Mouse (Mus musculus): ENCODE results near the gene Prkn.

The Prkn gene

DNA sequence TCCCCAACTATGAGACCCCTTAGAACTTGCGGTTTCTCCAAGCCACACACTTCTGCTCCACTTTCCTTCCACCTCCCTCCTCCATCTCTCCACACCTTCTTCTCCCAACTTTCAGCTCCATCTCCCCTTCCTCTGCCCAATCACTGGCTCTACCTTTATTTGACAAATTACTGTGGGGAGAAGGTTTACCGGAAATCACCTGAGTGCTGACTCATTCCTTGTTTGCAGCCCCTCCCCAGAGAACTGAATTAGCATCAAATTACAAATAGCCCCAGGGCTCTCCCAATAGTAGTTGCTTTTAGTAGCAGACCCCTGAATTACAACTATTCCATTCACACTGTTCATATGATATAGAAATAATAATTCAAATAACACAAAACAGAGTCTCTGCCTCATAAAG lies 1036.1 kb downstream of the Prkn start:
- DNase-seq: no peak

DNA sequence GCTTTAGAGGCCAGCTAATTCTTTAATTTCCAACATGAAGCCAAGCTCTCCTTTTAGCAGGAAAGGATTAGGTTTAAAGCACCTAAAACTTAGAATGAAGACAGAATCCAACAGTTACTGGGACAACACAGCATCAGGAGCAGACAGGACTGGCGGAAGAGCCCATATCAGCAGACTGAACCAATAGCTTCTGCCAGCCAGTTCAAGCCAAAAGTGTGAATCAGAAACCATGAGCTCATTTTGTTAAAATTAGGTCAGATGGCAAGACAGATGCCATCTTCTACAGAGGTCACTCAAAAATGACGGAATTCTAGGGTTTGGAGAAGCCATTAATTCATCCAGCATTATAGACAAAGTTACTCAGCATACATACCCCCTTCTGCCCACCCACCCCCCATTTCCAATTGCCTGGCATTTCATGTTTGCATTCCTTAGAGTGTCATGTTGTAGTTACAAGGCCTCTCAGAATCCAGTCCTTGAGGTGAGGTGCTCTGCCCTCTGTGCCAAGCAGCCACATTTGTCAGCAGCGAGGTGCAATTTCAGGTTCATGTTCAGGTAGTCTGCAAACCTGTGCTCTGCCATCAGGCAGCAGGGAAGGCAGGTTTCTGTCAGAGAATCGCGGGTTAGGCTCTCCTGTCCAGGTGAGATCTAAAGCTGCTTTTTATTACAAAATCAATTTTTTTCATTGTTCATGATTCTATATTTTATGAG lies 1041.1 kb downstream of the Prkn start:
- DNase-seq: peak; percentile 34

DNA sequence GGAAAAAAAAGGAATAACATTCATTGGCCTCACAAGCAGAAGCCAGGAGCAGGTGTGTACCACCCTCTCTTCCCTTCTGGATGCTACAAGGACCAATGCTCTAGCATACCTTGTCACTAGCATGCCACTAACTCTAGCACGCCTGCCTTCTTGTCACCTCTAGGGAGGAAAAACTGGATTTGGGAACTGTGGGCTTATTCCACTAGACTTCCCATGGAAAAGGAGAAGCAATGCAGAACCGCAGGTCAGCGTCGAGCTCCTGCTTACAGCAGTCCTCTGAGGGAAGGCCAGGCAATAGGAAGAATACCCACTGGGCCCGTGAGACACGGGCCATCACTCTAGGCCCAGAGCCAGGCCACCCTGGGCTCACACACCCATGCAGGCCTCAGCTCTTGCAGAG lies 1045.4 kb downstream of the Prkn start:
- DNase-seq: no peak

DNA sequence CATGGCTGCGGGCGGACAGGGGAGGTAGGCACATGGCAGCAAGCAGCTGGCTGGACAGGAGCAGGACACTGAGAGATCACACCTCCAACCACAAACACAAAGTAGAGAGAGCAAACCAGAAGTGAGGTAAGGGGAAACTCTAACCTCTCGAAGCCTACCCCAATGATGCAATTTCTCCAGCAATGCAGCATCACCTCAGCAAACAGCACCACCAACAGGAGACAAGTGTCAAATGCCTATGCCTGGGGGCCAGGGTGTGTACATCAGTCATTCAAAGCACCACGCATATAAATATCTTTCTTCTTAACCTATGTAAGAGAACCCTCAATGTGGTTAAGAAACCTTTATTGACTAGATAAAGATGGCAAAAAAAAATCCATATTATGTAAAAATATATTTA lies 1046.8 kb downstream of the Prkn start:
- no peak for DNase-seq

DNA sequence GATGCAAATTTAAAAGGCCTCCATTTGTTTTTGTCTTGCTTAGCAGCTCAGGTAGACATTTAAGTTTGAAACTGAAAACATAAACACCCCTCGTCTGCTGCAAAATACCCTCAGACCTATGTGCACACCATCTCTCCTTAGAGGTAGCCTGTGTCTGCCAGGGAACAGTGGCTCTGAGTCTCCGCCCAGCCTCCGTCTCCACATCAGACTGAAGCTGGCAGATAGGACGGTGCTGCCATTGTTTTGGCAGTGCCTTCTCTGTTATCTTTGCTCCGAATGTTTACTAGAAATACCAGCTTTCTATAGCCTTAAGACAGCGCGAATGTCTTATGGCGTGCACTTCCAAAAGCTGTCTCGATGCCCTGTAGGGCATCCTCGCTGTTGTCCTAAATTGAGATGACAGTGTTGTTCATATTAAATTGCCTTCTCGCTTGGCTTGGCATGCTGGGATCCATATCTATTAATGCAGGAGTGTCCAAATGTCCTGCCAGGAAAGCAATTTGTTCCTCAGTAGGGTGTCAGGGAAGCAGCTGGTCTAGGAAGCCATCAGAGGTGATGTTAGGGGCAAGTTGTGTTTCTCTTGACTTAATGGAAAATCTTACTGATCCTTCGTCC lies 1047.5 kb downstream of the Prkn start:
- peak; percentile 75 for DNase-seq

DNA sequence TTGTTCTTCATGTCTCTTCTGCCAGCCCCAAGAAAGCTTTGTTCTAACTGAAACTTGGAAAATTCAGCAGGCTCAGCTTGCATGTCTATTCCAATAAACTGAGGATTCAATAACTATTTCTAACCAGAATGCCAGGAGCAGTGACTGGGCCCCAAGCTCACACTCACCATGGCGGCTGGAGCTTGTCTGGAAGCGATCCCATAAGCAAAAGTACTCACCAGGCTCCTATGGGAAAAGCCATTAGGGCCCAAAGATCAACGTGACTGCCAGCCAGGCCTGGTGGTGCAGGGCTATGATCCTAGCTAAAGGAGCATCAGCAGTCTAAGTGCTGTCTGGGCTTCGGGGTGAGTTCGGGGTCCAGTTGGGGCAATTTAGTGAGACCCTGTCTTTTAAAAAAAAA lies 1048.6 kb downstream of the Prkn start:
- no peak for DNase-seq

DNA sequence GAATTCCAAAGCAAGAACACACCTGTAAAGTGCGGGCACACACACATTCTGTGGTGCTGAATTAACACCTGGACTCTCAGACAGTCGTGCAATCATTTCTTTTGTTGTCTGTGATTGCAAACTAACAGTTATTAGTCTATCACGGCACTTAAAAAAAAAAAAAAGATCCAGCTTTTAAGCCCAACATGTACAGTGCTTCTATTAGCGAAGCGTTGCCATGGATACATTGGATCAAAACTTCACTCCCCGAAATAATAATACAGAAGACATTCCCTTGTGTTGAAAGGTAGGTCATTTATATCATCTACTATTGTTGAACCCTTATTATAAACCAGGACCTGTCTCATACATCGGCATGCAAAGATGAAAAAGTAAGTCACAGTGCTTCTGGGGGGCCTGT lies 1060.1 kb downstream of the Prkn start:
- no peak for DNase-seq

DNA sequence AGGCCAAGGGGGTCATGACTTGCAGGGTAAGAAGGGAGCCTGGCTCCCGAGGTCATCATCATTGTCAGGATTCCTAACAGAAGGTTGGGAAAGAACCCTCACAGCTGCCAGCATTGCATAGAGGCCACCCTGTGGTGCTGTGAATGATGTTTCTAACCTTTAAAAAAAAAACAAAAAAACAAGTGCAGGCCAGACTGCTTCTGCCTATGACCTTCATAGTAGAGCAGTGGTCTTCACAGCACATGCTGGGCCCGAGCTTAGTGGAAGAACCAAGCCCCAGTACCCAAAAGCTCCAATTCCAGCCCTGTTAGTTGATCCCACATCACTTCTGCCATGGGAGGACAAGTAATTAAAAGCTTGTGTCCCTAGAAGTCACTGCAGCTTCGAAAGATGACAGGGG lies 1061.5 kb downstream of the Prkn start:
- DNase-seq: no peak

DNA sequence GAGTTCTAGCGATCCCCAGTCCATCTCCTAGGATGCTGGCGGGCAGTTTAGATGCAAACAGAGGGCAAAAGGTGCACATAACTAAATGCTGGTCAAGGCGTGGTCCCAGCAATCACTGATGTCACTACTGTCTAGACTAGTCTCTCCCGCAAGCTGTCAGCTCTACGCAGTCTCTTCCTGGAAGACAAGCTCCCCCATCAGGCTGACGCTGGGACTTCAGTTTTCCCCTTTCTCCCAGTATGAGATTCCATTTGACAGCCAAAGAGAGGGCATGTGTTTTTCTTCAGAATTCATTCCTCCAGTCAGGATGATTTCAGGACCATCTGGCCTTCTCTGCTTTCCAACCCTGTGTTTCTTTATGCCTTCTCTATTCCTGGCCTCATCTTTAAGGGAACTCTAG lies 1062.8 kb downstream of the Prkn start:
- DNase-seq: no peak

DNA sequence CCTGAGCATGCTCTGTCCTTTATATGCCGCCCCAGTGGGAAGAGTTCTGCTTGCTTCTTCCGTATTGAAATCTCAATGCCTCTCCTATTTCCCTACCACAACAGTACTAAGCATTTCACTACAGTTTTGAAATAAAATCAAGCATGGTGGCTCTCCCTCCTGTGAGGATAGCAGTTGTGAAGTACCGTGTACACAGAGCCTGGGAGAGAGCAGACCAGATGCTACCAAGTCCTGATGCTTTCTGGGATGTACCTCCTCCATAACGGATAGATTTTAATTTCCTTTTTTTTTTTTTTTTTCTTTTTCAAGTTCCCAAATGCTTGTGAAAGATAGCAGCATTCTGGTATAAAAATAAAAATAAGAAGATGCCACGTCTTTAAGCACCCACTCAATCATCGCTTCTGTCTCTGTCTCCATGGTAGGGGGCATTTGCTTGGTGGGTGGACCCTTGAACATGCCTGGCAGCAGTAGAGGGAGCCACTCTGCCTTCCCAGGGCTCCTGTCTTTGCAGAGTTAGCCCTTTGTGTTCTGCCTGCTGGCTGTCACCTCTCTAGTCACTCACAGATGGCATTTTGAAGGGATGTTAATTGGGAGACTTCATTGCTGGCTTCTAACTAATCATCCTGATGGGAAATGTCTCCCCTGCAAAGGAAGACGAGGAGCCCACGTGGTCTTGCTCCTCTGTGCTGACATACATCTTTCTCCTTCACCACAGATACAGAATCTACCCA lies 1070.6 kb downstream of the Prkn start:
- DNase-seq: no peak

DNA sequence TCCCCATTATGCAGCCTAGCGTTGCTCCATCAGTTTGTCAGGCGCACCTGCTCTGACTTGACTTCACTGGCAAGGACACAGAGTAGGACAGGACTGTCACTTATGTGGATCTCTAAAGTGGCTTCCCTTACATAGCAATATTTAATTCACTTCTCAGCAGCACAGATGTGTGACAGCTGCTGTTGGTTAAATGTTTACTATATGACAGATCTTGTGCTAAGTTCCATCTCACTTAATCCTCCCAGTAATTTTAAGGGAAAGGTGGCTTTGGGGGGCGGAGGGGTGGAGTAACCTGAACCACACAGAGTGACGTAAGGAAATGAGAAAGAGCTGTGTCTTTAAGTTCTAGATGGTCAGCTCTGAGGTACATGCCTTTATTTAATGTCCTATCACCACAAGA lies 1072.0 kb downstream of the Prkn start:
- DNase-seq: no peak

DNA sequence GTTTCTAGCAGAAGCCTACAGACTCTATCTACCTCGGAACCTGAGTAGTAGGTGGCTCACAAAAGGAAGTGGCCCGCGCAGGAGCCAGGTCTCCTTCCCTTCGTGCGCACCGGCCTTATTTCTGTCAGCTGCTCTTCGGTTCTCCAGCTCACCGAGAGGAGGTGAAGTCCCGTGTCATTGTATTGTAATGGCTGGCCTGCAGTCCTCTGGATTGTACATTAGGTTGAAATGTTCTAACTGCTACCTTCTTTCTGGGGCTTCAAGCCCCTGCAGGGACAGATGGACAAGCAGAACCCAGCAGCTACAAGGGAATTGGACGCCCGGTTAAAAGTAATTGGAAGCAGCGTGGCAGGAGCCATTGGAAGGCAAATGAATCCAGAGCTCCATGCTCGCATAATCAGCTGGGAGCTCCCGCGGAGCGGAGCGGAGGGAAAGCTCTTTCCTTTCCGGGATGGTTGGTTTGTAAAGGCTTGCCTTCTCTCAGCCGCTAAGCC lies 1072.7 kb downstream of the Prkn start:
- peak; percentile 33 for DNase-seq

DNA sequence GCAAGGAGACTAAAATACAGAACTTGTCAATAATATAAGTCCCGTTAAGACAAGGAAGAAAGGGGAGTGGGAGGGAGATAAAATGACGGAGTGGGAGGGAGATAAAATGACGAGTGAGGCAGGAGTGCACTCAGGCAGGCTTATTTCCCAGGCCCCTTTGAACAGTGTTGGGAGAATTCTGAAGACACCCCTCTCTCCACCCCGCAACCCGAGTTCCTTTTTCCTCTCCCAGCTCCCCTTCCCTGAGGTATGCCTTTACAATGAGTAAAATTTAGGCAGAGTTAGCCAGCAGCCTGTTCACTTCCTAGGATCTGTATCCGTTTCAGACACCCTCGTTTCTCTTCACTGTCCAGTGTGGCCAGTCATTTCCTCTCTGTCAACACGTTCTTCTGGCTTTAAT lies 1073.4 kb downstream of the Prkn start:
- no peak for DNase-seq

DNA sequence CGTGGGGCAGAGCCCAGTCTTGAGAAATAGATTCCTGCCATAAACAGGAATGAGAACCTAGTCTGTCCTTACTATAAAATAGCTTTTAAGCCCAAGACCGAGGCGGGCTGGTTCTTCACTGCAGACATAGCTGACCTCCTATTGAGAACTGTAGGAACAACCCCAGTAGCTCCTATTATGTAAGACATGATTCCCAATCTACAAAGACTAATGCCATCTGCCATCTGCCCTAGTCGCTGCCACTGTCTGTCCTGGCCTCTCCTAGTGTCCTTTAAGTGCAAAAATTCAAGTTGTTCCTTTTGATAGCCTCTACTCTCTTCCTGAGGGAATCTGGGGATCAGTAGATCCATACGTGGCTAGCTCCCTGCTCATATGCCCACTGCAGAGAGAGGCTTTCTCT lies 1074.3 kb downstream of the Prkn start:
- no peak for DNase-seq

DNA sequence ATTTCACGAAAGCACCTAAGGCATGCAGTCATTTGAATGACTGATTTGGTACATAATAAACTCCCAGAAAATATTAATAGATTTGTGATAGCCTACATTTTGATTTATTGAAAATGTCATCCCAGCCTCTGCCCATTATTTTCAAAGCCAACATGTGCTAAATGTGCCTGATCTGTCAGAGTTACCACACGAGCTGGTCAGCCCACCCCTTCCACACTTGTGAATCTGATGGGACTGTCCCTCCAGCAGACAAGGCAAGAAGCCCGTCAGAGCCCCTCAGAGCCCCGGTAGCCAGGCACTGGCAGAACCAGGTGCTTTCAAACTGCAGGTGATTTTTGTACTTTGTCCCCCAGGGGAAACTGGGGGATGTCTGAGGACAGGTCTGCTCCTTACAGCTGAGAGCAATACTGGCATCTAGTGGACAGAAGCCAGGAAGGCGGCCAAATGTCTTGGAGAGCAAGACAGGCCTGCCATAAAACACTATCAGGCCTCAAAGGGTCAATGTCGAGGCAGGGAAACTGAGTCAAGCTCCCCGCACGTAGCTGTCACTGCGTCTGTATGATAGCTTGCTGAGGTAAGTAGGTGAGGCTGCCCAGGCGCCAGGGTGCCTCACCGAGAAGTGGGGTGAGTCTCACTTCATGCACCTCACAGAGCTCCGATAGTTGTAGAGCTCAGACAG lies 1078.1 kb downstream of the Prkn start:
- peak; percentile 34 for DNase-seq

DNA sequence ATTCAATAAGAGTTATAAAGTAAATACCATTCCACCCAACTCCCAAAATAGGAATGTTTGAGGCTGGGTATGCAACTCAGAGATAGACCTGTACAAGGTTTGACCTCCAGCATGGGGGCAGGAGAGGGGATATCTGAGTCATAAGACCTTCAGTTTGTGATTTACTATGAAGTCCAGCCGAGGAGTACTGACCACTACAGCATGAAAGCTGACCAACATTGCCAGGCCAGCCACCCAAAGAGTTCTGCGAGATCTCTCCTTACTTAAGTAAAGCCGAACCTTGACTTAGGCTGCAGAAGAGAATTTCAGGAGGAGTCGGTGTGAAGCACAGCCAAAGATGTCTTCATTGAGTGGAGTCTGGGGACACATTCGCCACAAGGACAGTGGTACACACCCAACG lies 1079.4 kb downstream of the Prkn start:
- no peak for DNase-seq

DNA sequence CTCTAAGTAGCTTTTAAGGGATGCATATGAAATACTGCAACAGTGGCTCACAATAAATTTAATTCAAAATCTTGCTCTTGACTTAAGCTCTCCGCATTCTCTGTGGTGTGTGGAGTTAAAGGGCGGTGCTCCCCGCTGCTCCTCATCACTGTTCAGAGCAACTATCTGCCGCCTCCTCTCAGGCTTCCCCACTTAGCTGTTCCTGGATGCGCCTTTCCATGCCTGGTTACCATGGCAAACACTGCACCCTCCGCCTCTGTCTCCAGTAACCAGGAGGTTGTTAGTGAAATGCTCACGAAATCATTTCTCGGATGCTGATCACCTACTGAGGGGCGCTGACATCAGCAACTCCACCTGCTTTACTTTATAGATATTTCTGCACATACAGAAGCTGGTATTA lies 1080.8 kb downstream of the Prkn start:
- DNase-seq: no peak

DNA sequence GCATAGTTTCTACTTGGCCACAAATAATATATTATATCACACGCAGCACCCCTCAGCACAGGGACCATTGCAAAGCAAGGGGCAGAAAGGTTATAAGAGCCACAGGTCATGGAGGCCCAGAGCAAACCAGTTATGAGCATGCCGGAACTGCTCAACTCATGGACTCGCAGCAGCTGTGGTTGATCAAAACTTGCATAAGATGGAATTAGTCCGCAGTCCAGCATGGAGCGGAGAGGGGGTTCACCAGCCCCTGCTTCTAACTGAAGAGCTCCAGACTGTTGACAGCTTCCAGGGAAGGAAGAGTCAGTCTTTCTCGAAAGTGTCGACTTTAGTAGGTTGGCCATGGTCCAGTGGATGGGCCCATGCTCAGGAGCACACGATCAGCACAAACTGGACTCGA lies 1083.8 kb downstream of the Prkn start:
- DNase-seq: no peak

DNA sequence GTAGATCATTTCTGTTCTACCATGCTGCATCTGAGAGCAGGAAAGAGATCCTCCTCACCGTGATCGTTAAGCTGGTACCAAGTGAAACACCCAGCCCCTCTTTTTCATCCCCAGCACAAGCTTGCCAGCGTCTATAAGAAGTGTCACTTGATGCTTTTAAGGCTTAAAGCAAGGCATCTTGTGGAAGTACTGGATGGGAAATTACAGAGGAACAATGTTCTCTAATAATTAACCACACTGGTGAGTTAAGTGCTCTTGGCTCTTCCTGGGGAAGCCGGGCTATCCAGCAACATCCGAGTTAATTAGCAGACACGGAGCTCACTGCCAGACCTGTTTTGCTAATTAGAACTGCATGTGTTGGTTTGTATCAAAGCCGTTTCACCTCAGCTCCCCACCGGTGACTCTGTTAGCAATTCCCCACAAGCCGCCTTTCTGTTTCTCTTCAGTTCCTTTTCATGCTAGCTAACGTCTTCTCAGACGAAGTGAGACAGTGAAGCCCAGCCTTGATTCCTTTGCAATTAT lies 1086.7 kb downstream of the Prkn start:
- DNase-seq: no peak

DNA sequence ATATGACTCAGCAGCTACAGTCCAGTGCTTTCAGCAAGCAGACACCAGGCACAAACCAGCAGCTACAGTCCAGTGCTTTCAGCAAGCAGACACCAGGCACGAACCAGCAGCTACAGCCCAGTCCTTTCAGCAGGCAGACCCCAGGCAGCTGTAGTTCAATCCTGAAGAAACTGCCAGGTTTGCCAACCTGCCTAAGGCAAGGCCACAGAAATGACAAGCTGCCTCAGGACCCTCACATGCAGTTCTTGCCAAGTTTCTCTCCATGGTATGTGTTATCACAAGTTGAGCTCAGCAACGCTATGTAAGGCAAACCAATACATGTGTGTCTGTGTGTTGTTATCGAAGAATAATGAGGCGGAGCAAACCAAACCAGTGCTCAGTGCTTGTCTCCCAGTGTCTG lies 1091.5 kb downstream of the Prkn start:
- DNase-seq: no peak

DNA sequence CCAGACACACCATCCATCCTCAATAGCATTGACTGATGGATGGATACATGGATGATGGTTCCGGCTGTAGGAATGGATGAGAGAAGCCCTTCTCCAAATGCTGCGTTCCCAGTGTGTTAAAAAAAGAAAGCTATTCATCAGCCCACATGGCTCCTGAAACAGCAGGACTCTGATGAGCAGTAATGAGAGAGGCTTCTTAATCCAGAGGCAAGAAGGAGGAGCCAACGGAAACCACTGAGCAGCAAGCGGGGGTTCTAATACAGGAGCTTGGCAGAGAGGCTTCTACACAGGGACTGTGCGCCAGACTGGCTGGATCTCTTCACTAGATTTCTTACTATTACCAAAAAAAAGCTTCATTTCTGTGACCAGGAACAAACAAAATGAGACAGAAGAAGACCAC lies 1093.6 kb downstream of the Prkn start:
- DNase-seq: no peak

DNA sequence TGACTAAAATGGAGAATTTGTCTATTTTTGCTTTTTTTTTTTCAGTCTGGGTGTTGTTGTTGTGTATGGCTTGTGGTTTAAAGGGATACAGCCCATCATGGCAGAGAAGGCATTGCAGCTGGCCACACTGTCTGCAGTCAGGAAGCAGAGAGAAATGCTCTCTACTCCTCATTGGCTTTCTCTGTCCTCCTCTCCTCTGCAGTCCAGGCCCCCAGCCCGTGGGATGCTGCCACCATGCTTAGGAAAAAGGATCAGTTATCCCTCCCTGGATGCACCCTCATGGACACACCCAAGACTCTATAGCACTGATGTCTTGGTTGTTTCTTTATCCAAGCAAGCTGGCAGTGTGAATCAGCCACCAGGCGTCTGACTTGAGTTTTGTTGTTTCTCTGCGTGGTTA lies 1107.3 kb downstream of the Prkn start:
- DNase-seq: no peak

DNA sequence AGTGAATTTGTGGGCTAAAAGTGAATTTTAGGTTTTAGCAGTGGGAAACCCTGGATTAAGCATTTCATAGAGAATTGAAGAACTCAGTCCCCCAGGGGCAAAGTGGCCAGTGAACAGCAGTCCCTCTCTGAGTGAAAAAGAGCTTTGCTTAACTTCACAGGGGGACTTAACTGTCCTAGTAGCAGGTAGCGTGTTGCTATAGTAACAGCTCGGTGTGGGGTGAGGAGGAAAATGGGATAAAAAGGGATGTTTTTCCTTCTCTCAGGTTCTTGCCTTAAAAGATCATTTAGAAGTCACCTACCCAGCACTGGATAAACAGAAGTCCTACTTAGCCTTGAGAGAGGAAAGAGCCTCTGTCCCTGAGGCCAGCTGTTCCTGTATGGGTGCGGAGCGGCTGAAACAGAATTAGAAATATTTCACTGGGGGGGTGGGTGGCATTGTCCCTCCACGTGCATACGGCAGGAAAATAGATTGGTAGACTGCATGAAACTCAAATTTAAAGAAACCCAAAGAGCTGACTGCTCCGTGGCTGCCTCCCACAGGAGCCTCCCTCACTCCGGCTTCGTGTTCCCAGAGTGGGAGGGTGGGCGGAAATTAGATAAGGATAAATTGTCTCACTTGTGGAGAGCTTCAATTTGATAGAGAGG lies 1109.5 kb downstream of the Prkn start:
- DNase-seq: no peak

Data from cerebellum, adult 11 months (tissue).